Mouse (Mus musculus) adrenal gland, adult (tissue): ENCODE results near the gene Syt8.
A peak's percentile ranks its signal among the peaks of the same experiment; 100 is the strongest.

Experiments
- DNase-seq, 2 experiments: peaks; one replicate each; pipeline ENCODE4 v3.0.0; 2022 to 2023; ENCODE audit warnings: low spot score in 1 of 2; ENCODE audit not compliant: inconsistent age in 2 of 2

Gene Syt8

DNA sequence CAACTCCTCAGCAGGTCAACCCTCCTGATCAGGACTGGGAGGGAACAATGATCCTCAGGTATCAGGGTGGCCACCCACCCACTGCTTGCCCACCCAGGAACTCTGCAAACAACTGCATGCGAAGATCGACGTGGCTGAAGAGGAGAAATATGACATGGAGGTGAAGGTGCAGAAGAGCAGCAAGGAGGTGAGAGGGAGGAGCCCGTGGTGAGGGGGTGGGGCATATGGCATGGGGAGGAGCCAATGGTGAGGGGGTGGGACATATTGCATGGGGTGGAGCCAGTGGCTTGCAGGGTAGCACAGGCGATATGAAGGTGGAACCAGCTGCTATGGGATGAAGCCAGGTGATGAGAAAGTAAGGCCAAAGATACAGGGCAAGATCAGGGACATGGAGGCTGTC, 8.8 kb downstream of the Syt8 start:
- DNase-seq = no peak

GRCm38 (mm10) chr7:142444171-142444570, 9.5 kb downstream of the Syt8 start:
- DNase-seq = no peak

GRCm38 (mm10) chr7:142445324-142445723, 10.7 kb downstream of the Syt8 start:
- DNase-seq = no peak

DNA sequence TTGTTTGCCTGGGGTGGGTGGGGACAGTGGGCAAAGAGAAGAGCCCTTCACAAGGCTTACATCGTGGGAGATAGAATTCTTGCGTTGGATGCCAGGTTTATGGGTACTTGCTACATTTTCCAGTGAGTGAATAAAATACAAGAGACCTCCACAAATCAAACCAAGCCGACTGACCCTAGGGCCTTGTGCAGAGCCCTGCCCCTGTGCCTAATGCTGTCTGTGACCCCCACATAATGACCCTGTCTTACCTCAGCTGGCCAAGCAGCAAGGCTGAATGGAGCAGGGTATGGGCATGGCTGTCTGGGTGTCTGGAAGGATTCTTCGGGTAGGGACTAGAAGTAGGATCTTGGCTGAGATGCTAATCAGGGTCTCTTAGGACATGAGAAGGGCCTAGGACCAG, 11.6 kb downstream of the Syt8 start:
- DNase-seq = no peak

GRCm38 (mm10) chr7:142449038-142449617, 14.5 kb downstream of the Syt8 start:
- no peak for DNase-seq

DNA sequence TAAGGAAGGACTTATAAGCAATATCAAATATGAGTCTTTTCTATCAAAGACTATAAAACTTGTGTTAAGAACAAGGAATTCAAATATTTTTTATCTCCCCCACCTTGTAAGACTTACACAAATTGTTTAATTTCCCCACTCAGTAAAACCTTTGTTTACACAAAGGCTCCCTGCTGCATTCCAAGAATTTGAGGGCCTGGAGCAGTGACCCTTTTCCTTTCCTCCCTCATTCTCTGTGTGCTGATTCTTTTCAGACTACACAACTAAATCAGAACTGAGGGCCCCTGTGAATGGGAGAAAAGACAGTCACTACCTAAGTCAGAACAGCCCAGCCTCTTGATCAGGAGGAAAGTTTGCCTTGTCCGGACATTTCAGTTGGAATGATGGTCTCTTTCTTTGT, 20.1 kb downstream of the Syt8 start:
- DNase-seq = no peak

DNA sequence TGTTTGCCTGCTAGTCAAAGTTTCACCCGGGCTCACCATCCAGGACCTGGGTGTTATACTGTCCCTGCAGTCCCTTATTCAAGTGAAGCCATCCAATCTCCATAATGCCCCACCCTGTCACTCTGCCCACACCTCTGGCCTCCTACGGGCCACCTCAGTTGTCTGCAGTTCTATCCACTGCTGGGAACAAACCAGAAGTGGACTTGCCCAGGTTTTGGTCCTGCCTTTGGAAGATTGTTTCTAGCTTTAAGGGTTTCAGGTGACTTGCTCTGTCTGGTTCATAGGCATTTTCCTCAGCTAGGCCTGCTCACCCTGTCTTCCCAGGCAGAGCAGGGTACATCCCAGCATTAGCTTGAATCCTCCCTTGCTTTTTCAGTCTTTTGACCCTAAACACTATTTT, 20.6 kb downstream of the Syt8 start:
- DNase-seq = no peak

DNA sequence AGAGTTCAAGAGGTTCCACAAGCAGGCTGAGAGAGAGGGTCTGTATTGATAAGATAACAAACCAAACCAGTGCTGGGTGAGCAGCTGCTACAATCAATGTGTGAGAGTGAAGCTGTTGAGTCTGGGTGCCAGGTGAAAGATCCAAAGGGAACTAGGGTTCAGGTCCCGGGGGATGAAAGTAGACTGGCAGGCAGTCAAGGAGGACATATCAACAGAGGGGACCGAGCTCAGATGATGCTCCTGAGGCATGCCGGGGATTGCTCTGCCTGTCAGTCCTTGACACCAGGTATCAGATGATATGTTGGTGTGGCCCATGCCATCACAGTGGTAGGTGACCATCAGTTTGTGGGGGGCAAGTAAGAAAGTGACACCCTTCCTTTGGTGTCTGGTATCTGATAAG, 22.2 kb downstream of the Syt8 start:
- no peak for DNase-seq

GRCm38 (mm10) chr7:142457227-142457811, 22.7 kb downstream of the Syt8 start:
- no peak for DNase-seq

- no peak for DNase-seq
Observed at GRCm38 (mm10) chr7:142458026-142458425, 23.4 kb downstream of the Syt8 start.

DNA sequence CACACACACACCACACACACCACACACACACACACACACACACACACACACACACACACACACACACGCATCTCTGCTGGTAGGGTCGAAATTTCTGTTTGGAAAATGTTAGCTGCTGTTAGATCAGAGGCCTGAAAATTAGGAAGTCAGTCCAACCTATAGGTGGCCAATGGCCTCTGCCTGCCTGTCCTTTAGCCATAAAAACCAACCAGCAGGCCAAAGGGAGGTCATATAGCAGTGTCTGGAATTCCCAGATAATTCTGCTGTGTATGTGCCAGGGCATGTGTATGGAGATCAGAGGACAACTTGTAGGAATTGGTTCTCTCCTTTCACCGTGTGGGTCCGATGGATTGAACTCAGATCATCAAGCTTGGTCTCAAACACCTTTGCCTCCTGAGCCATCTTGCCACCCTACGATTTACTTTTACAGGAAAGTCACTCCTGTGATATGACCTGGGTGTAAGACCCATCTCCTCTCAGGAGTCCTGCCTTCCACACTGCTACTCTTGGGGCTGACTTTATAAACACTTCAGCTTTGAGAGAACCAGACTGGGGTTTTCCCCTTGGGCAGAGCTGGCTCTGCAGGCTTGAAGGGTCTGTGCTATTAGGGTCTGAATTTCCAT, 24.1 kb downstream of the Syt8 start:
- no peak for DNase-seq

- DNase-seq = no peak
Observed at GRCm38 (mm10) chr7:142459299-142459691, 24.6 kb downstream of the Syt8 start.

GRCm38 (mm10) chr7:142460636-142461077, 26.0 kb downstream of the Syt8 start, which contains the start of gene Lsp1:
TSS of gene Lsp1 (plus strand) at chr7:142460809.
- no peak for DNase-seq

GRCm38 (mm10) chr7:142461446-142461845, 26.8 kb downstream of the Syt8 start:
- no peak for DNase-seq

DNA sequence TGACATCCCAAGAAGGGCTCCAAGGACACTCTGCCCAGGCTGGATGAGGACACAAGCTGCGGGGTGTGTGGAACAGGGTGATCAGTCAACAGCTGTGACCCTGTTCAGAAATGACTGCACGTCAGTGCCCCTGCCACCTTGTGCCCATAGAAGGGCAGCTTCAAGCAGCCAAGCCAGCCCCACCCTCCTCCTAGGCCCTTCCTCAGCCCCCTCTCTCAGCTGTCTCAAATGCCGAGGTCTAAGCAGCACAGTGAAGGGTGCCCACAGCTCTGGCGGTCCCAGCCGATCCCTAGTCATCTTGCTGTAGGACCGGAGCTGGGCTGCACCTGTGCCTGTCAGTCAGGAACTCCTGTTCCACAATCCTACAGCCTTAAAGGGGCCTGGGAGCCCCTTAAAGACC, 27.5 kb downstream of the Syt8 start:
- no peak for DNase-seq

DNA sequence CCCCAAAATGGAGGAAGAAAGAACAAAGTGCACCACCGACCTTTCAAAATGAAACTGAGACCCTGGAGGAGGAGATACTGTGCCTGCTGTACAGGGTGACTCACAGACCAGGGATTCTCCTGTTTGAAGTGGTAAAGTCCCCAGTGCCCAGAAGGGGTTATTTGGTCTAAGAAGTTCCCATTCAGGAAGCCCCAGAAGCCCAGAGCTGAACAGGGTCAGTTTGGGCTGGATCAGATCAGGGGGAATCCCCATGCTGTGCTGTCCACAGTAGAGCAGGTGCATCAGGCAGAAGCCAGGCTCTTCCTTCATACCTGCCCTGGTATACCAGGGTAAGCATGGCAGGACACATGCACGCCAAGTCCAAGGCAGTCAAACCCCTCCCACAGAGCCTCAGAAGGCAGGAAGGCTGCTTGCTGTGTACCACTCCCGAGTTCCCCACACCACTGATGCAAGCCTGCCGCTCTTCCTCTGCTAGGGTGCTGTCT, 28.0 kb downstream of the Syt8 start:
- no peak for DNase-seq

GRCm38 (mm10) chr7:142470171-142470691, 35.6 kb downstream of the Syt8 start:
- no peak for DNase-seq

- DNase-seq = peak; percentile 31 to 60
Observed at GRCm38 (mm10) chr7:142470808-142471413, 36.3 kb downstream of the Syt8 start.

DNA sequence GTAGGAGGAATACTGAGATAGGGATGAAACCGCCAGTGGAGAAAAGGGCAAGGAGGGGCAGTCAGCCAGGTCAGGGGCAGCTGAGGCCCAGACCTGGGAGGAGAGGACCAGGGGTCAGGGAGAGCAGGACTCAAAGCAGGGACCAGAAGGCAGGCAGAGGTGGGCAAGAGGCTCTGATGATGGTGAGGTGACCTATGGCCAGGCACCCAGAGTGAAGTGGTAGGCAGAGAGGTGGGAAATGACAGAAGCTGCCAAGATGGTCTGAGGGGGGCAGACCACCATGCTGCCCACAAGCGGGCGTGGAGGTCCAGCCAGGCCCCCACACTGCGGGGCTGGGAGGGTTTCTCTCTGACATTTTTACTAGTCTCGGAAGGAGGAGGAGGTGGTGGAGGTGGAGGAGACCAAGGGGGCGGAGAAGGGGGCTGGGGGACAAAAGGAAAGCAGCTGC, 36.8 kb downstream of the Syt8 start:
- DNase-seq = no peak

DNA sequence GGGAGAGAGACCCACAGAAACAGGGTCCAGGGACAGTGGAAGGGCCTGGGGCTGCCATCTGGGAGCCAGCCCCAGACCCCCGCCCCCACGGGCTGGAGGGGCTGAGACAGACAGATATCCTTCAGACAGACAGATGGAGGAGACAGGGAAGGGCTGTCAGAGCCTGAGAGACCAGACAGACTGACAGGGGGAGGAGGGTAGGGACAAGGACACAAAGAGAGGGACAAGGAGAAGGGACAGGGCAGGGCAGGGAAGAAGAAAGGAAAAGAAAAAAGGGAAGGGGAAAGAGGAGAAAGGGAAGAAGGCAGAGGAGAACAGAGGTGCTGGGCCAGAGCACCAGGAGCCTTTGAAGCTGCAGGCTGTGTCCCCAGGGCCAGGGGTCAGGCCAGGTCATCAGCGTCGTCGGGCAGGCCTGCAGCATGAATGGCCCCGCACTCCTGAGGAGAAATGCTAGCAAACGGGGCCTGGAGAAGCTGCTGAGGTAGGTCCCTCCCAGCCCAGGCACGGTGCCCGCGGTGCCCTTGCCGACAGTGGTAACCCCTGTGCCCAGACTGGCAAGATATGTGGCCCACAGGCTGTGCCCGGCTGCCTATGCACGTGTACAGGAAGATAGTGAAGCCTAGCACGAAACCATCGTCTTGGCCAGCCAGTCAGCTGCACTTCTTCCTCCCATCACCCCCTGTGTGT, 37.4 kb downstream of the Syt8 start:
- DNase-seq = peak in 1 of 2 experiments; percentile 57

- DNase-seq = no peak
Observed at GRCm38 (mm10) chr7:142472936-142473335, 38.3 kb downstream of the Syt8 start.
